Mouse (Mus musculus): ENCODE data around the gene Anxa8.
A peak's percentile ranks its signal among the peaks of the same experiment; 100 is the strongest.

- peak; percentile 38 for TF ChIP-seq CTCF (conservative IDR thresholded peaks at IDR 0.05; ENCODE audit: low read length)
- TF ChIP-seq POU5F1 (IDR thresholded peaks at IDR 0.05; ENCODE audit: borderline replicate concordance, low read length), result no peak
Observed at GRCm38 (mm10) chr14:34104892-34105291, 19.1 kb downstream of the Anxa8 start.
